Mouse (Mus musculus): Measurements from ENCODE around the gene Cd274. TPM values are rescaled to one million over a fixed set of nuclear protein-coding genes. Genes with fewer than 3 reads are reported as not detected.

The Cd274 gene
- polyA plus RNA-seq, 1 experiment from 2014 or later = 0.93 TPM

- Histone ChIP-seq H3K9me3 (replicated peaks; ENCODE audit: control insufficient read depth, low read length, poor library complexity, severe bottlenecking) (no peaks in the 10 kb centered on the region), H3K27me3 (ENCODE audit: control insufficient read depth, insufficient read depth, low read depth, low read length) (no peaks in the 10 kb centered on the region), H3K9ac (ENCODE audit: low read depth, low read length) (no peak overlapping the region), H3K36me3 (ENCODE audit: control insufficient read depth, insufficient read depth, low read length) (no peaks in the 10 kb centered on the region), H3K27ac (ENCODE audit: low read length) (no peak overlapping the region), H3K4me2 (ENCODE audit: low read length) (no peak overlapping the region), H3K4me3 (ENCODE audit: low read depth, low read length) (no peak overlapping the region), H3K4me1 (ENCODE audit: control insufficient read depth, insufficient read depth, low read length) (no peaks in the 10 kb centered on the region)
- no peak for ATAC-seq
- WGBS = 82% methylated on average over 4 of the region's 4 CpGs
Measured at GRCm38 (mm10) chr19:29341029-29341428, 26.2 kb upstream of the Cd274 start.

- no peaks in the 10 kb centered on the region for H3K4me1 ChIP-seq (ENCODE audit: control insufficient read depth, insufficient read depth, low read length)
- no peaks in the 10 kb centered on the region for H3K27me3 ChIP-seq (ENCODE audit: control insufficient read depth, insufficient read depth, low read depth, low read length)
- no peak for ATAC-seq
- no peaks in the 10 kb centered on the region for H3K36me3 ChIP-seq (ENCODE audit: control insufficient read depth, insufficient read depth, low read length)
- no peak overlapping the region for H3K9ac ChIP-seq (ENCODE audit: low read depth, low read length)
- 90% methylated on average over 6 of the region's 6 CpGs for WGBS
- H3K27ac ChIP-seq (ENCODE audit: low read length) = no peak overlapping the region
- H3K9me3 ChIP-seq (replicated peaks; ENCODE audit: control insufficient read depth, low read length, poor library complexity, severe bottlenecking) = no peaks in the 10 kb centered on the region
- H3K4me2 ChIP-seq (ENCODE audit: low read length) = no peak overlapping the region
- H3K4me3 ChIP-seq (ENCODE audit: low read depth, low read length) = no peak overlapping the region
Measured at GRCm38 (mm10) chr19:29342281-29342680, 25.0 kb upstream of the Cd274 start.

DNA sequence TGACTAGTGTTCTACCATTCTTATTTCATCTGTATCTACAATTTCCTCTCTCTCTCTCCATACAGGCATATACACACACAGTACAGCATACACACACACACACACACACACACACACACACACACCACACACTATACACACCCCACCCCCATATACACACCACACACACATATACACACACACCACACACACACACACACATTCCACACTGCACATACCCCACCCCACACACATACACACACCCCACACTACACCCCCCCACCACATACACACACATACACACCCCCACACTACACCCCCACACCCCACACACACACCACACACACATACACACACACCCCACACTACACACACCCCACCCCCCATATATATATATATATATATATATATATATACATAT lies 22.4 kb upstream of the Cd274 start:
- Histone ChIP-seq H3K4me3 (ENCODE audit: low read depth, low read length) (no peak overlapping the region), H3K4me2 (ENCODE audit: low read length) (no peak overlapping the region), H3K9ac (ENCODE audit: low read depth, low read length) (no peak overlapping the region), H3K27me3 (ENCODE audit: control insufficient read depth, insufficient read depth, low read depth, low read length) (no peaks in the 10 kb centered on the region), H3K36me3 (ENCODE audit: control insufficient read depth, insufficient read depth, low read length) (peaks cover 2% of the 10 kb centered on the region; the same call in 1 of the 2 replicates), H3K27ac (ENCODE audit: low read length) (no peak overlapping the region), H3K9me3 (replicated peaks; ENCODE audit: control insufficient read depth, low read length, poor library complexity, severe bottlenecking) (no peaks in the 10 kb centered on the region), H3K4me1 (ENCODE audit: control insufficient read depth, insufficient read depth, low read length) (no peaks in the 10 kb centered on the region)
- ATAC-seq = no peak

- Histone ChIP-seq H3K4me3 (ENCODE audit: low read depth, low read length) (no peak overlapping the region), H3K4me2 (ENCODE audit: low read length) (no peak overlapping the region), H3K9me3 (replicated peaks; ENCODE audit: control insufficient read depth, low read length, poor library complexity, severe bottlenecking) (no peaks in the 10 kb centered on the region), H3K36me3 (ENCODE audit: control insufficient read depth, insufficient read depth, low read length) (peaks cover 8% of the 10 kb centered on the region; the same call in 1 of the 2 replicates), H3K9ac (ENCODE audit: low read depth, low read length) (no peak overlapping the region), H3K27ac (ENCODE audit: low read length) (no peak overlapping the region), H3K27me3 (ENCODE audit: control insufficient read depth, insufficient read depth, low read depth, low read length) (no peaks in the 10 kb centered on the region), H3K4me1 (ENCODE audit: control insufficient read depth, insufficient read depth, low read length) (no peaks in the 10 kb centered on the region)
- ATAC-seq = no peak
- 79% methylated on average over 6 of the region's 6 CpGs for WGBS
Measured at GRCm38 (mm10) chr19:29345636-29346035, 21.6 kb upstream of the Cd274 start.

DNA sequence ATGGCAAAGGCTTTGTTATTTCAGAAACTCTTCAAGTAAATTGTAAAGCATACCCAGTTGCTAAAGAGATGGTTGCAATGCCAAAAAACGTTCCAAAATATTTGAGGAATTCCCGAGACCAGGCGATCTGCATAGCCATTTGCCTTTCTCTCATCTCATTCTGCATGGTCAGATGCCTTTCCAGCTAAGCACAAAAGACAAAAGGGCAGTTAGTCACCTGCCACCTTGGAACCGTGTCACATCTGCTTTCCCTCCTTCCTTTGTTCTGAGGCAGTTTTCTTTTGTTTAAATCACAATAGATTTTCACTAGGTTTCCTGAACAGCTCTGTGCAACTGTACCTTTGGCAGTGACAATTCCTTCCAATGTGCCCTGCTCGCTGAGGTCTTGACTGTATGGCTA lies 16.3 kb upstream of the Cd274 start:
- no peak overlapping the region for H3K27ac ChIP-seq (ENCODE audit: low read length)
- H3K27me3 ChIP-seq (ENCODE audit: control insufficient read depth, insufficient read depth, low read depth, low read length) = no peaks in the 10 kb centered on the region
- H3K9me3 ChIP-seq (replicated peaks; ENCODE audit: control insufficient read depth, low read length, poor library complexity, severe bottlenecking) = no peaks in the 10 kb centered on the region
- WGBS = 44% methylated on average over 5 of the region's 5 CpGs
- peaks cover 8% of the 10 kb centered on the region for H3K36me3 ChIP-seq (ENCODE audit: control insufficient read depth, insufficient read depth, low read length)
- H3K4me2 ChIP-seq (ENCODE audit: low read length) = no peak overlapping the region
- H3K4me3 ChIP-seq (ENCODE audit: low read depth, low read length) = no peak overlapping the region
- ATAC-seq = no peak
- peaks cover 5% of the 10 kb centered on the region; the same call in 1 of the 2 replicates for H3K4me1 ChIP-seq (ENCODE audit: control insufficient read depth, insufficient read depth, low read length)
- H3K9ac ChIP-seq (ENCODE audit: low read depth, low read length) = no peak overlapping the region

- Histone ChIP-seq H3K4me1 (ENCODE audit: control insufficient read depth, insufficient read depth, low read length) (peaks cover 10% of the 10 kb centered on the region), H3K4me3 (ENCODE audit: low read depth, low read length) (no peak overlapping the region; the same call in 1 of the 2 replicates), H3K36me3 (ENCODE audit: control insufficient read depth, insufficient read depth, low read length) (peaks cover 3% of the 10 kb centered on the region), H3K9me3 (replicated peaks; ENCODE audit: control insufficient read depth, low read length, poor library complexity, severe bottlenecking) (no peaks in the 10 kb centered on the region), H3K4me2 (ENCODE audit: low read length) (peak overlapping the region; percentile 49), H3K27ac (ENCODE audit: low read length) (no peak overlapping the region), H3K27me3 (ENCODE audit: control insufficient read depth, insufficient read depth, low read depth, low read length) (no peaks in the 10 kb centered on the region), H3K9ac (ENCODE audit: low read depth, low read length) (no peak overlapping the region)
- WGBS = 3% methylated on average over 20 of the region's 20 CpGs
- peak; percentile 84 for ATAC-seq
Measured at GRCm38 (mm10) chr19:29354895-29355877, 12.1 kb upstream of the Cd274 start.

- Histone ChIP-seq H3K36me3 (ENCODE audit: control insufficient read depth, insufficient read depth, low read length) (no peaks in the 10 kb centered on the region; the same call in none of the 2 replicates), H3K4me3 (ENCODE audit: low read depth, low read length) (no peak overlapping the region), H3K27me3 (ENCODE audit: control insufficient read depth, insufficient read depth, low read depth, low read length) (no peaks in the 10 kb centered on the region), H3K4me1 (ENCODE audit: control insufficient read depth, insufficient read depth, low read length) (peaks cover 21% of the 10 kb centered on the region), H3K9ac (ENCODE audit: low read depth, low read length) (no peak overlapping the region), H3K9me3 (replicated peaks; ENCODE audit: control insufficient read depth, low read length, poor library complexity, severe bottlenecking) (no peaks in the 10 kb centered on the region), H3K27ac (ENCODE audit: low read length) (no peak overlapping the region), H3K4me2 (ENCODE audit: low read length) (no peak overlapping the region)
- WGBS = 86% methylated on average over 11 of the region's 11 CpGs
- no peak for ATAC-seq
Measured at GRCm38 (mm10) chr19:29356281-29356680, 11.0 kb upstream of the Cd274 start.

GRCm38 (mm10) chr19:29360251-29360650 lies 7.0 kb upstream of the Cd274 start:
- Histone ChIP-seq H3K4me3 (ENCODE audit: low read depth, low read length) (no peak overlapping the region), H3K4me1 (ENCODE audit: control insufficient read depth, insufficient read depth, low read length) (peaks cover 21% of the 10 kb centered on the region), H3K9me3 (replicated peaks; ENCODE audit: control insufficient read depth, low read length, poor library complexity, severe bottlenecking) (no peaks in the 10 kb centered on the region), H3K27me3 (ENCODE audit: control insufficient read depth, insufficient read depth, low read depth, low read length) (no peaks in the 10 kb centered on the region), H3K4me2 (ENCODE audit: low read length) (no peak overlapping the region), H3K9ac (ENCODE audit: low read depth, low read length) (no peak overlapping the region), H3K36me3 (ENCODE audit: control insufficient read depth, insufficient read depth, low read length) (no peaks in the 10 kb centered on the region), H3K27ac (ENCODE audit: low read length) (no peak overlapping the region)
- WGBS = 88% methylated on average over 5 of the region's 5 CpGs
- no peak for ATAC-seq

DNA sequence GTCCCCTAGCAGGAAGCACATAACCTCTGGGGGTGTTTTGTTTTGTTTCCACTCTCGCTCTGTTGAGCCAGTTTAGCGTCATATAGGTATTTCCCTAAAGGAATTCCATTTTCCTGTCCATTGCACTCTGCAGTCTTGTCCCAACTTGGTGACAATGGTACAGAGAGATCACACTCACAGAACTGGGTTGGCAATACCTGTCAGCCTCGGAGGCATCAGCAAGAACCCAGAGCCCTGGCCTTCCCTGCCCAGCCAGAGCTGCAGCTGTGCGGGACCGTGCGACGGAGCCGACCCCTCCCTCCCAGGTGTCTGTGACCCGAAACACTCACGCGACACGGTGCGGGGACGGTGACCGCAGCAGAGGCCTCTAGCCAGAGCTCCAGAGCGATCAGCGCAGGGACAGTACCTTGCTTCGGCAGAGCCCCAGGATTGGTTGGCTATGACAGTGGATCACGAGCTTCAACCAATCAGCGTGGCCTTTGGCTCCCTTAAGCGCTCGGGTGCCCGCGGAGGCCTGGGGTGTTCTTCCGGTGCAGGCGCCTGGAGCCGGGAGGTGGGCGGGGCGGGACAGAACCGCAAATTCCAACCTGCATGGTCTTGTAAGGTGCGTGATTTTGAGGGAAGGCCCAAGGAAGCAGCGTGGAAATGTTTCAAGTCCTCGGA lies 5.7 kb upstream of the Cd274 start:
- Histone ChIP-seq H3K27me3 (ENCODE audit: control insufficient read depth, insufficient read depth, low read depth, low read length) (no peaks in the 10 kb centered on the region), H3K4me1 (ENCODE audit: control insufficient read depth, insufficient read depth, low read length) (peaks cover 18% of the 10 kb centered on the region), H3K9ac (ENCODE audit: low read depth, low read length) (peak overlapping the region; percentile 80), H3K36me3 (ENCODE audit: control insufficient read depth, insufficient read depth, low read length) (no peaks in the 10 kb centered on the region), H3K4me3 (ENCODE audit: low read depth, low read length) (peak overlapping the region; percentile 67), H3K27ac (ENCODE audit: low read length) (peak overlapping the region; percentile 75), H3K9me3 (replicated peaks; ENCODE audit: control insufficient read depth, low read length, poor library complexity, severe bottlenecking) (no peaks in the 10 kb centered on the region), H3K4me2 (ENCODE audit: low read length) (peak overlapping the region; percentile 63)
- WGBS = 2% methylated on average over 33 of the region's 33 CpGs
- ATAC-seq = peak; percentile 100

Data from midbrain, embryonic 16.5 days (tissue).